12 mouse cellular contexts compared by ENCODE assay signal in genomic region chr4:13298212-13298611, GRCm38 (mm10).
DNase-seq lines count a peak whose midpoint lies in the region; ATAC-seq and TF ChIP-seq lines count a peak whose summit lies in the region.
"Had no signal": no experiment of that assay in that cellular context is flagged by ENCODE, and none has a peak within 500 bp of the region (broad histone marks: within the 10 kb centered on the region; RNA-seq: fewer than 3 reads in every experiment).

No protein-coding gene starts in this region.

- ATAC-seq in hindbrain, embryonic 11.5 days (ENCODE audit: low FRiP score): peak; percentile 75

- no peaks in the 10 kb centered on the region for H3K36me3 ChIP-seq in embryonic facial prominence, embryonic 10.5 days (replicated peaks)
- no peaks in the 10 kb centered on the region for H3K36me3 ChIP-seq in hindbrain, embryonic 11.5 days (ENCODE audit: control insufficient read depth, insufficient read depth, low read length)

- H3K4me1 ChIP-seq in embryonic facial prominence, embryonic 10.5 days: peaks cover 28% of the 10 kb centered on the region
- H3K4me1 ChIP-seq in hindbrain, embryonic 11.5 days (replicated peaks; ENCODE audit: control insufficient read depth, insufficient read depth, low read length): no peaks in the 10 kb centered on the region

- 30% methylated on average over 7 of the region's 7 CpGs for WGBS in embryonic facial prominence, embryonic 10.5 days
- 48% methylated on average over 7 of the region's 7 CpGs for WGBS in hindbrain, embryonic 11.5 days

- peak; percentile 71 for DNase-seq in brain, embryonic 14.5 days (ENCODE audit: low read depth)
- peak; percentile 60 for DNase-seq in embryonic facial prominence, embryonic 10.5 days (ENCODE audit: low spot score)
- DNase-seq in hindbrain, embryonic 11.5 days (ENCODE audit: low spot score): peak; percentile 33
- DNase-seq in mesoderm, embryonic 11.5 days (ENCODE audit: low read depth, low spot score): peak; percentile 36
- no peak for DNase-seq in kidney, postnatal 36 days
- no peak for DNase-seq in kidney, postnatal 4 days
- DNase-seq in right cerebral cortex, postnatal 25 days: no peak
- DNase-seq: cerebellum, adult 9-10 months; gastrocnemius, postnatal 10 days; heart, postnatal 4 days; kidney, adult 9 months had no signal

- H3K9me3 ChIP-seq in embryonic facial prominence, embryonic 10.5 days: no peaks in the 10 kb centered on the region
- H3K9me3 ChIP-seq in hindbrain, embryonic 11.5 days (ENCODE audit: control insufficient read depth, low read length): no peaks in the 10 kb centered on the region

- no peak for TF ChIP-seq CTCF in brain, embryonic 14.5 days (IDR thresholded peaks at IDR 0.05; ENCODE audit: borderline replicate concordance, extremely low read depth, insufficient read depth, insufficient read length)

- no peak overlapping the region for H3K9ac ChIP-seq in hindbrain, embryonic 11.5 days (ENCODE audit: low read depth, low read length)

- H3K4me3 ChIP-seq in embryonic facial prominence, embryonic 10.5 days: no peak overlapping the region
- H3K4me3 ChIP-seq in hindbrain, embryonic 11.5 days (ENCODE audit: low read depth, low read length): no peak overlapping the region

- H3K27me3 ChIP-seq in embryonic facial prominence, embryonic 10.5 days (replicated peaks; ENCODE audit: low read depth, poor library complexity, severe bottlenecking): no peaks in the 10 kb centered on the region
- H3K27me3 ChIP-seq in hindbrain, embryonic 11.5 days (ENCODE audit: control insufficient read depth, insufficient read depth, low read length): no peaks in the 10 kb centered on the region

- no peak for TF ChIP-seq POLR2A in brain, embryonic 14.5 days (IDR thresholded peaks at IDR 0.05; ENCODE audit: borderline replicate concordance, extremely low read depth, insufficient read depth, insufficient read length, poor library complexity, severe bottlenecking)

- no peak overlapping the region for H3K4me2 ChIP-seq in hindbrain, embryonic 11.5 days (replicated peaks; ENCODE audit: low read depth, low read length)
- H3K4me2 ChIP-seq: heart, embryonic 11.5 days had no signal

- 0 out of 2 replicates have a peak overlapping the region, but pooled peaks have one; percentile 19 for H3K27ac ChIP-seq in embryonic facial prominence, embryonic 10.5 days (replicated peaks)
- 0 out of 2 replicates have a peak overlapping the region, but pooled peaks have one; percentile 24 for H3K27ac ChIP-seq in hindbrain, embryonic 11.5 days (ENCODE audit: low read depth, low read length)

Comparison
In these comparisons a context has a peak if more than half of its experiments do, and no peak if none do; other contexts are left out.
1. DNase-seq: peak in brain, embryonic 14.5 days (single experiment), embryonic facial prominence, embryonic 10.5 days (single experiment), hindbrain, embryonic 11.5 days (single experiment) and mesoderm, embryonic 11.5 days (single experiment); none in kidney, postnatal 36 days (0 of 2), kidney, postnatal 4 days (0 of 2) and right cerebral cortex, postnatal 25 days (single experiment).